Mouse (Mus musculus): Measurements from ENCODE around the gene Gcnt1.

The Gcnt1 gene

GRCm38 (mm10) chr19:17323689-17324241 lies 48.9 kb downstream of the Gcnt1 start:
- no peak for DNase-seq

GRCm38 (mm10) chr19:17323006-17323688 lies 49.5 kb downstream of the Gcnt1 start:
- DNase-seq = no peak

- DNase-seq = no peak
Measured at GRCm38 (mm10) chr19:17319770-17320169, 52.9 kb downstream of the Gcnt1 start.

- no peak for DNase-seq
Measured at GRCm38 (mm10) chr19:17318733-17319132, 53.9 kb downstream of the Gcnt1 start.

- no peak for DNase-seq
Measured at GRCm38 (mm10) chr19:17316311-17317003, 56.2 kb downstream of the Gcnt1 start.

- DNase-seq = no peak
Measured at GRCm38 (mm10) chr19:17314451-17314850, 58.2 kb downstream of the Gcnt1 start.

- DNase-seq = no peak
Measured at GRCm38 (mm10) chr19:17313766-17314165, 58.9 kb downstream of the Gcnt1 start.

- DNase-seq = no peak
Measured at GRCm38 (mm10) chr19:17312671-17313180, 59.9 kb downstream of the Gcnt1 start.

GRCm38 (mm10) chr19:17311501-17311900 lies 61.1 kb downstream of the Gcnt1 start:
- no peak for DNase-seq

GRCm38 (mm10) chr19:17311031-17311430 lies 61.6 kb downstream of the Gcnt1 start:
- DNase-seq = no peak

GRCm38 (mm10) chr19:17296081-17296480 lies 76.6 kb downstream of the Gcnt1 start:
- DNase-seq = no peak

GRCm38 (mm10) chr19:17295211-17295766 lies 77.4 kb downstream of the Gcnt1 start:
- no peak for DNase-seq

GRCm38 (mm10) chr19:17294136-17294535 lies 78.5 kb downstream of the Gcnt1 start:
- DNase-seq = no peak

- DNase-seq = no peak
Measured at GRCm38 (mm10) chr19:17289526-17289925, 83.1 kb downstream of the Gcnt1 start.

GRCm38 (mm10) chr19:17286004-17286403 lies 86.6 kb downstream of the Gcnt1 start:
- DNase-seq = no peak

- DNase-seq = no peak
Measured at GRCm38 (mm10) chr19:17283317-17283716, 89.3 kb downstream of the Gcnt1 start.

- DNase-seq = no peak
Measured at GRCm38 (mm10) chr19:17278381-17279051, 94.1 kb downstream of the Gcnt1 start.

Measured in lung, postnatal 4 days (tissue).